Comparison of ENCODE assay signal across 12 mouse cellular contexts in the genomic region with DNA sequence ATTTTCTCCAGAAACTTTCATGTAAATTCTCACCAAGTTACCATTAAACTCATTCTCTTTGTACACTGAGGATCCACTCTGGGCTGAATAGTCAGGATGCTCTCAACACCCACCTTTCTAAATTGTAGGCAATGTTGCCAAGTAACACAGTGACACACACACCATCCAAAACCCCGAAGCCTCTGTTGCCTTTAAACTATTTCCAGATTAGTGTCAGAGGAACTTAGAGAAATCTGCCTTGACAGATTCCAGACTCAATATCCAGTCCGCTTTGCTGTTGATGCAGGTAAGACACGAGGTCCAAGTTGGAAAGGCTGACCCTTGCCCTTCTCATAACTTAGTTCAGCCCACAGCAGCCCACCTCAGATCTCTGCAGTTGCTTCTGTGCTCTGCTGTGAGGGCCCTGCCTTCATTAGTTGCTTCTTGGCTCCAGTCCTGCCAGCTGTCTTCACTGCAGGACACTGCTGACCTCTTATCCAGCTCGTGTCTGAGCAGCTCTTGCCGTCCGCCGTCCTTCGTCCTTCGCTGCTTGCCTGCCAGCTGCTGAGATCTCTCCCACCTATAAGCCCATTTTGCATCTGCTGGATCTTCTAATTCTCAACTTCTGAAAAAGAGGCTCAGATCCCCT.
DNase-seq lines count a peak whose midpoint lies in the region; ATAC-seq lines count a peak whose summit lies in the region.
"Had no signal": no experiment of that assay in that cellular context is flagged by ENCODE, and none has a peak within 500 bp of the region (broad histone marks: within the 10 kb centered on the region; RNA-seq: fewer than 3 reads in every experiment).

No protein-coding gene starts in this region.

- H3K4me3 ChIP-seq in heart, embryonic 10.5 days, result no peak overlapping the region
- no peak overlapping the region for H3K4me3 ChIP-seq in embryonic facial prominence, embryonic 10.5 days
- H3K4me3 ChIP-seq in heart, embryonic 15.5 days, result no peak overlapping the region
- H3K4me3 ChIP-seq in limb, embryonic 10.5 days, result no peak overlapping the region
- H3K4me3 ChIP-seq: forebrain, embryonic 12.5 days had no signal

- DNase-seq in heart, adult 11 months, result peak; percentile 90
- no peak for DNase-seq in heart, embryonic 10.5 days (ENCODE audit: low spot score)
- peak; percentile 30 for DNase-seq in 3T3-L1 (ENCODE audit: low read depth, low spot score)
- DNase-seq in embryonic facial prominence, embryonic 10.5 days (ENCODE audit: low spot score), result peak; percentile 31
- no peak for DNase-seq in thymus, postnatal 36 days
- DNase-seq in limb, embryonic 10.5 days (ENCODE audit: low spot score), result no peak
- DNase-seq: cerebellum, adult 11 months; lung, postnatal 4 days had no signal

- 27% methylated on average over 9 of the region's 9 CpGs for WGBS in heart, embryonic 10.5 days
- WGBS in embryonic facial prominence, embryonic 10.5 days, result 44% methylated on average over 9 of the region's 9 CpGs
- 18% methylated on average over 9 of the region's 9 CpGs for WGBS in heart, embryonic 15.5 days
- WGBS in limb, embryonic 10.5 days, result 60% methylated on average over 9 of the region's 9 CpGs

- 0 out of 2 replicates have a peak overlapping the region, but pooled peaks have one; percentile 21 for H3K4me2 ChIP-seq in heart, embryonic 15.5 days
- H3K4me2 ChIP-seq: forebrain, embryonic 12.5 days had no signal

- no peaks in the 10 kb centered on the region for H3K9me3 ChIP-seq in heart, embryonic 10.5 days
- no peaks in the 10 kb centered on the region for H3K9me3 ChIP-seq in embryonic facial prominence, embryonic 10.5 days
- H3K9me3 ChIP-seq in heart, embryonic 15.5 days (replicated peaks), result no peaks in the 10 kb centered on the region
- H3K9me3 ChIP-seq in limb, embryonic 10.5 days (replicated peaks), result no peaks in the 10 kb centered on the region
- H3K9me3 ChIP-seq: forebrain, embryonic 12.5 days had no signal

- H3K4me1 ChIP-seq in heart, embryonic 10.5 days, result peaks cover 4% of the 10 kb centered on the region; the same call in 1 of the 2 replicates
- peaks cover 8% of the 10 kb centered on the region for H3K4me1 ChIP-seq in embryonic facial prominence, embryonic 10.5 days
- H3K4me1 ChIP-seq in heart, embryonic 15.5 days (replicated peaks), result peaks cover 10% of the 10 kb centered on the region
- peaks cover 9% of the 10 kb centered on the region; the same call in 1 of the 2 replicates for H3K4me1 ChIP-seq in limb, embryonic 10.5 days
- H3K4me1 ChIP-seq: forebrain, embryonic 12.5 days had no signal

- H3K9ac ChIP-seq in heart, embryonic 15.5 days, result no peak overlapping the region
- H3K9ac ChIP-seq: forebrain, embryonic 12.5 days had no signal

- H3K27me3 ChIP-seq in heart, embryonic 10.5 days (ENCODE audit: insufficient read depth, poor library complexity, severe bottlenecking), result no peaks in the 10 kb centered on the region
- H3K27me3 ChIP-seq in embryonic facial prominence, embryonic 10.5 days (replicated peaks; ENCODE audit: low read depth, poor library complexity, severe bottlenecking), result no peaks in the 10 kb centered on the region
- no peaks in the 10 kb centered on the region for H3K27me3 ChIP-seq in heart, embryonic 15.5 days
- H3K27me3 ChIP-seq in limb, embryonic 10.5 days (ENCODE audit: low read depth, poor library complexity, severe bottlenecking), result no peaks in the 10 kb centered on the region
- H3K27me3 ChIP-seq: forebrain, embryonic 12.5 days had no signal

- H3K27ac ChIP-seq in heart, embryonic 10.5 days, result no peak overlapping the region
- peak overlapping the region; percentile 59 for H3K27ac ChIP-seq in embryonic facial prominence, embryonic 10.5 days (replicated peaks)
- H3K27ac ChIP-seq in heart, embryonic 15.5 days, result no peak overlapping the region
- H3K27ac ChIP-seq in limb, embryonic 10.5 days, result no peak overlapping the region
- H3K27ac ChIP-seq: forebrain, embryonic 12.5 days had no signal

- ATAC-seq in heart, embryonic 15.5 days (replicated peaks; ENCODE audit: insufficient number of reproducible peaks, insufficient read depth, low FRiP score, low read depth), result peak; percentile 31; the same call in 1 of the 2 replicates
- ATAC-seq in erythroid progenitor cell, adult 5-6 weeks (replicated peaks; ENCODE audit: low FRiP score, poor library complexity, severe bottlenecking), result no peak
- ATAC-seq: intestine, embryonic 16.5 days had no signal

- H3K36me3 ChIP-seq in heart, embryonic 10.5 days, result no peaks in the 10 kb centered on the region
- H3K36me3 ChIP-seq in embryonic facial prominence, embryonic 10.5 days (replicated peaks), result no peaks in the 10 kb centered on the region
- H3K36me3 ChIP-seq in heart, embryonic 15.5 days, result no peaks in the 10 kb centered on the region
- H3K36me3 ChIP-seq in limb, embryonic 10.5 days, result no peaks in the 10 kb centered on the region
- H3K36me3 ChIP-seq: forebrain, embryonic 12.5 days had no signal

Comparison
In these comparisons a context has a peak if more than half of its experiments do, and no peak if none do; other contexts are left out.
1. DNase-seq: peak in heart, adult 11 months (single experiment), 3T3-L1 (single experiment) and embryonic facial prominence, embryonic 10.5 days (single experiment); none in heart, embryonic 10.5 days (single experiment), thymus, postnatal 36 days (0 of 2) and limb, embryonic 10.5 days (single experiment).